Mouse (Mus musculus) ES-E14 (cell line): Measurements from ENCODE around the gene Tor3a. TPM values are rescaled to one million over a fixed set of nuclear protein-coding genes. Genes with fewer than 3 reads are reported as not detected.

Source experiments
- DNase-seq: peaks from one replicate; pipeline ENCODE4 v3.0.0-alpha.2; 2013; ENCODE audit warnings: low read depth, low spot score
- H3K27ac ChIP-seq: 2 replicates; pipeline ENCODE4 v1.5.1; 2012; ENCODE audit warnings: low read depth, mild to moderate bottlenecking, low read length, moderate library complexity, mixed read lengths; ENCODE audit not compliant: poor library complexity, insufficient read depth, severe bottlenecking
- H3K36me3 ChIP-seq: 2 replicates; pipeline ENCODE4 v1.6.1; 2012; ENCODE audit warnings: mild to moderate bottlenecking, low read length, moderate library complexity, mixed read lengths; ENCODE audit not compliant: control insufficient read depth, poor library complexity, insufficient read depth, severe bottlenecking
- H3K4me1 ChIP-seq, 2 experiments: fragments of 150-350 bp in 1 of 2; sonication (generic) in 1 of 2; 2 replicates each; pipeline ENCODE4 v1.6.1; 2012; ENCODE audit warnings: low read length in 2 of 2, mild to moderate bottlenecking in 1 of 2, mixed read lengths in 1 of 2; ENCODE audit not compliant: control insufficient read depth in 2 of 2, insufficient read depth in 2 of 2, poor library complexity in 1 of 2
- H3K4me3 ChIP-seq, 2 experiments: fragments of 150-350 bp in 1 of 2; sonication (generic) in 1 of 2; 2 replicates each; pipeline ENCODE4 v1.5.1; 2012; ENCODE audit warnings: low read length in 2 of 2, low read depth in 1 of 2, mild to moderate bottlenecking in 1 of 2, mixed read lengths in 1 of 2; ENCODE audit not compliant: insufficient read depth in 1 of 2, poor library complexity in 1 of 2, severe bottlenecking in 1 of 2
- H3K9ac ChIP-seq: 2 replicates; pipeline ENCODE4 v1.6.1; 2012; ENCODE audit warnings: low read depth, mild to moderate bottlenecking, low read length, mixed read lengths; ENCODE audit not compliant: poor library complexity, insufficient read depth, severe bottlenecking
- H3K9me3 ChIP-seq: fragments of 150-350 bp; sonication (generic); 2 replicates; pipeline ENCODE4 v1.6.1; 2012; ENCODE audit warnings: low read depth, mild to moderate bottlenecking, low read length; ENCODE audit not compliant: control insufficient read depth, insufficient read depth
- CHD2 ChIP-seq: IDR thresholded peaks from 2 replicates; pipeline ENCODE4 v1.6.1; 2014; ENCODE audit warnings: mild to moderate bottlenecking, low read depth, low read length, inconsistent platforms
- HCFC1 ChIP-seq: IDR thresholded peaks from 2 replicates; pipeline ENCODE4 v1.6.1; 2012; ENCODE audit warnings: low read length, inconsistent platforms, borderline replicate concordance; ENCODE audit not compliant: insufficient read depth
- MAFK ChIP-seq: IDR thresholded peaks from 2 replicates; pipeline ENCODE4 v1.6.1; 2014; ENCODE audit warnings: mild to moderate bottlenecking, low read depth, low read length, inconsistent platforms; ENCODE audit not compliant: insufficient read depth
- ZC3H11A ChIP-seq: IDR thresholded peaks from 2 replicates; pipeline ENCODE4 v1.6.1; 2012; ENCODE audit warnings: low read depth, mild to moderate bottlenecking, inconsistent platforms, low read length, borderline replicate concordance
- ZNF384 ChIP-seq: IDR thresholded peaks from 2 replicates; pipeline ENCODE4 v1.6.1; 2012; ENCODE audit warnings: low read depth, low read length, inconsistent platforms
- in situ Hi-C, 2 experiments: fragments of 600-800 bp; cut with MboI; formaldehyde crosslinking; loops; one replicate each; pipeline ENCODE4 v1.15.1; 2025; ENCODE audit warnings: low sequenced_read_pairs in 2 of 2, inconsistent platforms in 1 of 2; ENCODE audit not compliant: unreplicated experiment in 2 of 2
- total RNA-seq: library from RNA; depleted of rRNA; stranded (reverse); fragments of 300-350 nt; gene quantifications from 2 replicates; pipeline ENCODE4 v1.2.3, GENCODE M21; 2012

The Tor3a gene
- total RNA-seq, 1 experiment: 17.2 TPM

- TF ChIP-seq CHD2 (no peak), ZC3H11A (no peak), ZNF384 (no peak), MAFK (no peak), HCFC1 (no peak)
- H3K27ac ChIP-seq: no peak overlapping the region
- peaks cover 7 to 11% of the 10 kb centered on the region in 2 experiments for H3K4me1 ChIP-seq
- peak overlapping the region; percentile 64 to 71 for H3K4me3 ChIP-seq
- DNase-seq: no peak
- H3K9me3 ChIP-seq: no peaks in the 10 kb centered on the region
- H3K36me3 ChIP-seq: 0 out of 2 replicates have a peak, but pooled peaks cover 4% of the 10 kb centered on the region
- peak overlapping the region; percentile 66 for H3K9ac ChIP-seq
- in situ Hi-C loops: no loop called here
These were observed 521 bp downstream of the Tor3a start for GRCm38 (mm10) chr1:156673476-156674194.

- Histone ChIP-seq H3K9ac (peak overlapping the region; percentile 72), H3K27ac (peak overlapping the region; percentile 18; the same call in 1 of the 2 replicates), H3K36me3 (0 out of 2 replicates have a peak, but pooled peaks cover 4% of the 10 kb centered on the region), H3K9me3 (no peaks in the 10 kb centered on the region), H3K4me1 (peaks cover 7 to 12% of the 10 kb centered on the region in 2 experiments), H3K4me3 (peak overlapping the region; percentile 64 to 71)
- TF ChIP-seq ZNF384: no peak
- TF ChIP-seq HCFC1: no peak
- TF ChIP-seq CHD2: no peak
- no peak for TF ChIP-seq MAFK
- TF ChIP-seq ZC3H11A: no peak
- in situ Hi-C loops: no loop called here
- DNase-seq: no peak
These were observed 1.3 kb downstream of the Tor3a start for GRCm38 (mm10) chr1:156672720-156673475.

- Histone ChIP-seq H3K9me3 (no peaks in the 10 kb centered on the region), H3K9ac (no peak overlapping the region), H3K4me3 (no peak overlapping the region), H3K4me1 (peaks cover 11 to 15% of the 10 kb centered on the region in 2 experiments), H3K36me3 (0 out of 2 replicates have a peak, but pooled peaks cover 4% of the 10 kb centered on the region), H3K27ac (no peak overlapping the region)
- in situ Hi-C loops: no loop called here
- DNase-seq: no peak
- TF ChIP-seq HCFC1 (no peak), CHD2 (no peak), ZNF384 (no peak), ZC3H11A (no peak), MAFK (no peak)
These were observed 2.2 kb downstream of the Tor3a start for GRCm38 (mm10) chr1:156671921-156672320.

- H3K27ac ChIP-seq: peak overlapping the region; percentile 88
These were observed 4.8 kb downstream of the Tor3a start for GRCm38 (mm10) chr1:156669208-156669983.

More at GRCm38 (mm10) chr1:156669208-156669983, 4.8 kb downstream of the Tor3a start:
- in situ Hi-C loops: no loop called here
- H3K4me1 ChIP-seq: peaks cover 6 to 15% of the 10 kb centered on the region in 2 experiments
- 0 out of 2 replicates have a peak, but pooled peaks have one; percentile 26 for TF ChIP-seq ZNF384
- TF ChIP-seq ZC3H11A: no peak
- TF ChIP-seq CHD2: no peak
- TF ChIP-seq MAFK: no peak
- no peak for TF ChIP-seq HCFC1
- H3K4me3 ChIP-seq: peak overlapping the region; percentile 14 to 29; a peak in 2 of 4 replicates
- DNase-seq: no peak
- H3K36me3 ChIP-seq: 0 out of 2 replicates have a peak, but pooled peaks cover 4% of the 10 kb centered on the region
- peak overlapping the region; percentile 32; the same call in 1 of the 2 replicates for H3K9ac ChIP-seq
- no peaks in the 10 kb centered on the region for H3K9me3 ChIP-seq
